Mouse (Mus musculus): ENCODE data around the gene Alg10b.
A peak's percentile ranks its signal among the peaks of the same experiment; 100 is the strongest.
"Not testable (repeated sequence)": the region's sequence is repeated elsewhere in the genome, so short reads cannot be mapped to it uniquely, and the experiment has no call there.

Gene Alg10b

DNA sequence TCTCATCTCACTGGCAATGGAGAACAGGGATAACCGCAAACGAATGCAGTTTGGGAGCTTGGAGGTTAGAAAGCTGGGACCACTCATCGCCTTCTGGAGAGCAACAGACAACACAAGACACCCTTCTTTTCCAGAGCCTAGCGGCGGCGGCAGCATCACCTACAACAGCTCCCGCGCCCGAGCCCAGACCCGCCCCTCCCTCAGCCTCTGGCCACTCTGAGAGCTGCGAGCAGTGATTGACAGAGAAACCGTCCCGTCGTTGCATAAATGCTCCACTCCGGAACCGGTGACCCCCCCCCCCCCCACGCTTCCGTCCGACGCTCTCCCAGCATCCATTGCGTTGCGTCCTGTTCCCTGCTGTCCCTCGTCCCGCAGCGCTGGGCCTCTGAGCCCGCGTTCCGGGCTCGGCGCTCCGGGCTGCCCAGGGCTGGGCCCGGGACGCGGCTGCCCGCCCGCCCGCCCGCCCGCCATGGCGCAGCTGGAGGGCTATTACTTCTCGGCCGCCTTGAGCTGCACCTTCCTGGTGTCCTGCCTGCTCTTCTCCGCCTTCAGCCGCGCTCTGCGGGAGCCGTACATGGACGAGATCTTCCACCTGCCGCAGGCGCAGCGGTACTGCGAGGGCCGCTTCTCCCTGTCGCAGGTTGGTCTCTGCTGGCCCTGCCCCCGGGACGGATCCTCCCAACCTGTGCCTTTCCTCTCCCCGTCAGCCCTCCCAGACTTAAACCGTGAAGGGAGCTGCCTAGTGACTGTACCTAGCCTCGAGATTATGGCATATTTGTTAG is at the start of gene Alg10b:
Gene Alg10b (plus strand): TSS at position 343 of the 782 bp plus-strand sequence.
- peak; percentile 92 for DNase-seq (ENCODE audit: low spot score)

DNA sequence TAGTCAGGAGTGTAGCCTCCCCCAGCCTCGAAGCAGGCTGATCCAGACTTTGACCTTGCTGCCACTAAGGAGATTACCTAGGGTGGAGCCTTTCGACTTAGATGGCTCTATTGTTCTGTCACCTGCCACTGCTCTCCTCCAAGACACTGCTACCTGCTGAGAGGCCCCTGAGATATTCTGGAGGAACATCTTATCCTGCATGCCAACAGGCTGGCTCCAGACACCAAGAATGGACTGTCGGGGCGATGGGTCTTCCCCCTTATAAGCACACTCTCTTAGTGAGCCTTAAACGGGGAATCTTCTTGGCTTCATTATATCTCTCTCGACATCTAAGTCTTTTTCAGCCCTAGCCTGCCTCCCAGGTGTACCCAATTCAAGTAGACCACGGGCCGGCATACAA is 41.0 kb upstream of the Alg10b start:
- DNase-seq (ENCODE audit: low spot score), result not testable (repeated sequence)

DNA sequence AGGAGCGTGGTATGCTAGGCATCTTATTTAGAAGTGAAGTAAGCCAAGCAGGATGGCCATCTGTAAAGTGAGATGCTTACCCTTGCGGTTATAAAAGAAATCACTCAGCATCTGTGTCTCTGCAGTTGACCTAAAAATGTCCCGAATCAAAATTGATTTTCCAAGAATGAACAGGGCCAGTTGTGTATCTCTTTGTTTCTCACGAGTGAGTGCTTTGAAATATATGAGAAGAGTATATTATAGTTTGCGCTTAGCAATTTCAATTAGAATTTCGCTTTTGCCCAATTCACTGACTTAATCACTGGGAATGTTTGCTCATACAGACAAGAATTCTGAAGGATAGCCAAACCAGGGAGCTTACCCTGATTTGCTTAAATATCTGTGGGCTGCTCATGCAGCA is 40.6 kb upstream of the Alg10b start:
- DNase-seq (ENCODE audit: low spot score), result no peak

DNA sequence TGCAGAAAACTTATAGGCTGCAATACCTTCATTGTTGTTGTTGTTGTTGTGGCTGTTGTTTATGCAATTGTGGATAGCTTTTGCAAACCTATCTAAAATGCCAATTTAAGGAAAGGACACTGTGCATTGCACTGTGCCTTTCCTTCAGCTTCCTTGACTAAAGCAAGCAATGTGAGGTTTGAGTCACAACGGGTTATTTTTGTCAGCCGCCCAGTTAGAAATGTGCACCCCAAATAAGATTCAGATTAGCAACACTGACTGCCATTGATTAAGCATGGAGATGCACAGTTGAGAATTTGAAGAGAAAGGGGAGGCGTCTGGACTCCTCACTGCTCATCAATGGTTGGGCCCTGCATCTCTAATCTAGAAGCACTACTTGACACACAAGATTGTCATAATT is 39.4 kb upstream of the Alg10b start:
- no peak for DNase-seq (ENCODE audit: low spot score)

DNA sequence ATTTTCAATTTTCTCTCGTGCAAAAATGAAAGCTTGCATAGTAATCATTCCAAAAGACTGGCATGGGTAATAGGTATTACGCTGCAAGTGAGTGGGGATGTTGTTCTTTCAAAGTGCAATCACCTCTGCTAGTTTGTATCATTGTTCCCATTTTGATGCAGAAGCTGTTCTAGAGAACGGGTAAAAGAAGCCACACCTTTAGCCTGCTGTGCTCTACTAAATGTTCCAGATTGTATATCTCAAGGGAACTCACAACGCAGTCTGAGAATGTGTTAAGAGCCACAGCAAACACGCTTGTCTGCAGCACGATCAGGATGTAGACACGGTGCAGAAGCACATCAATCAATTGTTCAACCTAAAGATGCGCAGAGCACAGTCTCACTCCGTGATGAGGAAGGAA is 34.6 kb upstream of the Alg10b start:
- no peak for DNase-seq (ENCODE audit: low spot score)

DNA sequence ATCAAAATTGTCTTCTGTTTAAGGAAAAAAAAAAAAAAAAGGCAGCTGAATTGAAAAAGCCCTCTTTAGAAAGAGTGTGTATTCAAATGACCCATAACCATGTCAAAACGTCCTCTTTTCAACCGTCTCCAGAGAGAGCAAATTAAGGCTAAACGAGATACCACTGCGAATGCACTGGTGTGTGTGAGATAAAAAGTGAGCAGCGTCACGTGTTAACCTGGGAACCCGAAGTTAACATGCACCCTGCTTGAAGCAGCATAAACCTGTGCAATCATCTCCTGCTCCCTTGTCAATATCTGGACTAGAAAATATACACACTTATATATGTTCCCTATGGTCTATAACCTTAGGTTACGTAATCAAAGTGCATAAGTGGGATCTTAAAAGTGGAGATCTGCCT is 10.2 kb upstream of the Alg10b start:
- DNase-seq (ENCODE audit: low spot score), result no peak

DNA sequence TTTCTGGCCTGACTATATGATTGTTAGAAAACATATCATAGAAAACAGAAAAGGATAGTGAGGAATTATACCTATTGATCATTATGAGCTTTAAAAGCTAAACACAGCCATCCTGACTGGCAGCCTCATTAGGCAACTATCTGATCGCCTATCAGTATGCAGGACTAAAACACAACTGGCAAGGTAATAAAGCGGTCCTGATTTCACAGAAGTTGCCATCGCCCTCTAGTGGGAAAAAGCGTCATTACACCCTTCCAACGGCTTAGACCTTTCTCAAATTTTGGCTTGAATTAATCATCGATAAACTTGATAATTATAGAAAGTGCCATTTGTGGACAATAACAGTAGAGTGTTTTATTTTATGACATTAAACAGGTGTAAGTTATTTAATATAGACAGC is 9.2 kb upstream of the Alg10b start:
- no peak for DNase-seq (ENCODE audit: low spot score)

DNA sequence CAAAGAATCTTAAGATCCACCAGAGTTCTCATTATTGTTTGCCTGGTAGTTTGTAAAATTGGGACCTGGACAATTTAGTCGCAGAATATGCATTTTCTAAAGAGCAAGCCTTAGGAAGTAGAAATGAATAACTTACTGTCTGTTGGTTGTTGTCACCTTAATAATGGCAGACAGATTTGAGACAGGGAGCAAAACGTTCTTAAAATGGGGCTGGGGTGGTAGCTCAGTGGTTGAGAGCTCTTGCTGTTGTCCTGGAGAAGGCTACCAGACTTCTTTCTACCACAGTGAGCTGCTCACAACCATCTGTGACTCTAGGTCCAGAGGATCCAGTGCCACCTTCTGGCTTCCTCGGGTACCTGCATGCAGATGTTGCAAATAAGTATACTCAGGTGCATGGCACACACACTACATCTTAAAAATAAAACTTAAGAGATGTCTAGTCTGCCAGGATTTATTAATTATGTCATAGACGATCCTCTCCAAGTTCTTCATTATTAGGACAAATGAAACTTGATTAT is 1.0 kb downstream of the Alg10b start:
- DNase-seq (ENCODE audit: low spot score), result peak; percentile 12

DNA sequence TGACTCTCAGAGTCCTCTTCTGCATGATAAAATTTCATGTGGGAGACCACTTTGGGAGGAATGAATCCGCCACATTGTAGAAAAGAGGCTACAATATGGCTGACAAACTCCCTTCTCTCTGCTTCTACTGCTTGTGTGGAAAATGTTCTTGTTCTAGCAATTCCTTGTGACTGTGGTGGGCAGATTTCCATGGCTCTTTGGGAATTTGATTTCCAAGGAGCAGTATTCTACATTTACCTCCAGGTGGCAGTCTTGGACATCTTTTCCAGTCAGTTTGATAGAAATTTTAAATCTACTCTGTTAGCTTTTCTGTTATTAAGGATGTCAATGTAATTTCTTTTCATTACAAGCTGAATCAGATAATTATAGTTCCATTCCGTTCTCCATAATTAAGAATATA is 13.5 kb downstream of the Alg10b start:
- DNase-seq (ENCODE audit: low spot score), result no peak

DNA sequence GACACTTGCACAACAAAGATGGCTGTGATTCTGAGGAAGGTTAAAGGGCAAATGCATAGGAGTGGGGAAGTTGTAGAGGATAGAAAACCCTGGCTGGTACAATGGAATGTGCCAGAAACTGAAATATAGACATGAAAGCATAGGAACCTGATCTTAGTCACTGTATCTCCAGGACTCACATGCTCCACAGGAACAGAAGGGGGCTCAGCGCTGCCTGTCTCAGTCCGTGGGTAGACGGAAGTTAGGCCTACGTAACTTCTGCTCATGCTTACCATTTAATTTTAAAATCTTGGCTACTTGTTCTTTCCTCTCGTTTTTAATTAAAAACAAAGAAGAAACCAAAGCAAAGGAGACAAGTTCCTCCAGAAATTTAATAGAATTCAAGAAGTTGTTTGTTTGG is 20.0 kb downstream of the Alg10b start:
- DNase-seq (ENCODE audit: low spot score), result no peak

DNA sequence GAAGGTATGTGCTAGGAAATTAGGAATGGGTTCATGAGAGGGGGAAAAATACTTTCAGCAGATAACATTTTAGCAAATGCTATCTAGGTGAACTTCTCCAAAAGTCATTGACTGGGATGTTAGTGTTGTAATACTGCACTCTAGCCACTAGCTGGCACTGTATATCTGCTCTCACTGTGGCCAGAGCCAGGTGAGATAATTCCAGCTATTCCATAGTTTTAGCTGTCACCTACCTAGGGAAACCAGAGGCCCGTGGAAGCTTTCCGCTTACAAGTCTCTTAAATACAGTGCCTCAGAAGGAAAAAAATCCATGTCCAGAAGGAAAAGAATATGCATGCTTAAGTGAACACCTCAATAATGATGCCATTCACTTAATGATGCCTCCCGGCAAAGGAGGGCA is 25.6 kb downstream of the Alg10b start:
- no peak for DNase-seq (ENCODE audit: low spot score)

DNA sequence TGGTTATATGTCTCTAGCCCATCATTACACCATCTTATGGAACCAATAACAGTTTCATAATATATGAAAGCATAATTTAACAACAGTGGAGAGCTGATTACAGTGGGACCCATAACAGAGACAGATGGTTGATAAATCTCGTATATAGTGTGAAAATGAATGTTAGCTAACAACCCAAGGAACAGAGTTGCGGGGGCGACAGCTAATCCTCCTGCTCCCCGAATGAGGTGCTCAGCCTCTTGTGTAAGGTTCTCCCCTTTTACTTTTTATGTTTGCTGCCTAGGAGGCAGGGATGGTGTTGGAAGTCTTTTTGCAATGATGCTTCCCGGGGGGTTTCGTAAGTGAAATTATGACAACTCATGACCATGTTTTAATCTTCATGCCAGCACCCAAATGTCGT is 58.8 kb downstream of the Alg10b start:
- no peak for DNase-seq (ENCODE audit: low spot score)

Data from yolk sac, embryonic 10.5 days (tissue).